Mouse (Mus musculus): ENCODE measurements around the gene Cd59a. TPM values are rescaled to one million over a fixed set of nuclear protein-coding genes. Genes with fewer than 3 reads are reported as not detected.
"Not testable (repeated sequence)": the region's sequence is repeated elsewhere in the genome, so short reads cannot be mapped to it uniquely, and the experiment has no call there.

Gene Cd59a
- 53.9 and 55.8 TPM in 2 replicates for polyA plus RNA-seq (2015; fragmentation: Nextera tagmentation; extraction: Ambion mirVana)

GRCm38 (mm10) chr2:104095741-104096213, at the start of gene Cd59a:
Cd59a (plus strand) TSS chr2:104095801.
- Histone ChIP-seq H3K9ac (peak within 1 kb of the TSS; percentile 60), H3K4me3 (peak within 1 kb of the TSS; percentile 63), H3K36me3 (no peaks in the 10 kb centered on the region), H3K9me3 (replicated peaks) (no peaks in the 10 kb centered on the region), H3K27ac (peak within 1 kb of the TSS; percentile 89), H3K4me2 (peak within 1 kb of the TSS; percentile 69), H3K27me3 (no peaks in the 10 kb centered on the region), H3K4me1 (replicated peaks) (peaks cover 15% of the 10 kb centered on the region)
- peak; percentile 93 for ATAC-seq (replicated peaks; ENCODE audit: insufficient number of reproducible peaks, insufficient read depth, low FRiP score, low read depth)
- WGBS = 2% methylated on average over 15 of the region's 15 CpGs

- no peak for ATAC-seq (replicated peaks; ENCODE audit: insufficient number of reproducible peaks, insufficient read depth, low FRiP score, low read depth)
- H3K4me3 ChIP-seq = no peak overlapping the region
- H3K27me3 ChIP-seq = no peaks in the 10 kb centered on the region
- H3K27ac ChIP-seq = no peak overlapping the region
- H3K36me3 ChIP-seq = peaks cover 58% of the 10 kb centered on the region
- 73% methylated on average over 1 of the region's 1 CpGs for WGBS
- H3K4me1 ChIP-seq (replicated peaks) = no peaks in the 10 kb centered on the region
- no peak overlapping the region for H3K9ac ChIP-seq
- H3K4me2 ChIP-seq = no peak overlapping the region
- H3K9me3 ChIP-seq (replicated peaks) = no peaks in the 10 kb centered on the region
Observed at GRCm38 (mm10) chr2:104058381-104058780, 37.2 kb upstream of the Cd59a start.

GRCm38 (mm10) chr2:104058954-104059353, 36.6 kb upstream of the Cd59a start:
- Histone ChIP-seq H3K9ac (no peak overlapping the region), H3K27ac (no peak overlapping the region), H3K9me3 (replicated peaks) (no peaks in the 10 kb centered on the region), H3K27me3 (no peaks in the 10 kb centered on the region), H3K4me1 (replicated peaks) (no peaks in the 10 kb centered on the region), H3K4me2 (no peak overlapping the region), H3K36me3 (peaks cover 52% of the 10 kb centered on the region), H3K4me3 (no peak overlapping the region)
- WGBS = 90% methylated on average over 4 of the region's 4 CpGs
- ATAC-seq (replicated peaks; ENCODE audit: insufficient number of reproducible peaks, insufficient read depth, low FRiP score, low read depth) = no peak

GRCm38 (mm10) chr2:104059786-104060185, 35.8 kb upstream of the Cd59a start:
- H3K27ac ChIP-seq = no peak overlapping the region
- H3K4me3 ChIP-seq = no peak overlapping the region
- no peaks in the 10 kb centered on the region for H3K9me3 ChIP-seq (replicated peaks)
- no peaks in the 10 kb centered on the region for H3K27me3 ChIP-seq
- 81% methylated on average over 10 of the region's 10 CpGs for WGBS
- H3K9ac ChIP-seq = no peak overlapping the region
- no peak overlapping the region for H3K4me2 ChIP-seq
- peaks cover 44% of the 10 kb centered on the region for H3K36me3 ChIP-seq
- no peaks in the 10 kb centered on the region for H3K4me1 ChIP-seq (replicated peaks)
- no peak for ATAC-seq (replicated peaks; ENCODE audit: insufficient number of reproducible peaks, insufficient read depth, low FRiP score, low read depth)

- Histone ChIP-seq H3K4me2 (no peak overlapping the region), H3K4me1 (replicated peaks) (no peaks in the 10 kb centered on the region), H3K27ac (no peak overlapping the region), H3K36me3 (peaks cover 36% of the 10 kb centered on the region), H3K27me3 (no peaks in the 10 kb centered on the region), H3K4me3 (no peak overlapping the region), H3K9me3 (replicated peaks) (no peaks in the 10 kb centered on the region), H3K9ac (no peak overlapping the region)
- no peak for ATAC-seq (replicated peaks; ENCODE audit: insufficient number of reproducible peaks, insufficient read depth, low FRiP score, low read depth)
- WGBS = 95% methylated on average over 6 of the region's 6 CpGs
Observed at GRCm38 (mm10) chr2:104060996-104061395, 34.6 kb upstream of the Cd59a start.

GRCm38 (mm10) chr2:104062665-104063064, 32.9 kb upstream of the Cd59a start:
- Histone ChIP-seq H3K4me2 (no peak overlapping the region), H3K4me1 (replicated peaks) (no peaks in the 10 kb centered on the region), H3K27ac (no peak overlapping the region), H3K9me3 (replicated peaks) (no peaks in the 10 kb centered on the region), H3K27me3 (no peaks in the 10 kb centered on the region), H3K9ac (no peak overlapping the region), H3K4me3 (no peak overlapping the region), H3K36me3 (peaks cover 36% of the 10 kb centered on the region)
- no peak for ATAC-seq (replicated peaks; ENCODE audit: insufficient number of reproducible peaks, insufficient read depth, low FRiP score, low read depth)

GRCm38 (mm10) chr2:104064152-104064551, 31.4 kb upstream of the Cd59a start:
- ATAC-seq (replicated peaks; ENCODE audit: insufficient number of reproducible peaks, insufficient read depth, low FRiP score, low read depth) = no peak
- H3K9me3 ChIP-seq (replicated peaks) = no peaks in the 10 kb centered on the region
- H3K9ac ChIP-seq = no peak overlapping the region
- no peak overlapping the region for H3K27ac ChIP-seq
- H3K4me2 ChIP-seq = no peak overlapping the region
- H3K4me1 ChIP-seq (replicated peaks) = 0 out of 2 replicates have a peak, but pooled peaks cover 5% of the 10 kb centered on the region
- H3K36me3 ChIP-seq = peaks cover 33% of the 10 kb centered on the region
- WGBS = 84% methylated on average over 2 of the region's 2 CpGs
- no peak overlapping the region for H3K4me3 ChIP-seq
- no peaks in the 10 kb centered on the region for H3K27me3 ChIP-seq

- not testable (repeated sequence) for H3K9ac ChIP-seq; ATAC-seq (replicated peaks; ENCODE audit: insufficient number of reproducible peaks, insufficient read depth, low FRiP score, low read depth); H3K27me3 ChIP-seq; H3K4me2 ChIP-seq; H3K4me3 ChIP-seq; H3K9me3 ChIP-seq (replicated peaks); H3K27ac ChIP-seq
- WGBS = 81% methylated on average over 6 of the region's 6 CpGs
- Histone ChIP-seq H3K4me1 (replicated peaks) (peaks cover 13% of the 10 kb centered on the region; the same call in 1 of the 2 replicates), H3K36me3 (peaks cover 23% of the 10 kb centered on the region)
Observed at GRCm38 (mm10) chr2:104065526-104065925, 30.1 kb upstream of the Cd59a start, which contains the start of gene Gm10912. Gm10912 (plus strand) TSS chr2:104065826.

GRCm38 (mm10) chr2:104068450-104068849, 27.2 kb upstream of the Cd59a start, which contains the start of gene Gm10799:
Gm10799 (minus strand) TSS chr2:104068550.
- not testable (repeated sequence) for H3K27me3 ChIP-seq; H3K36me3 ChIP-seq; H3K4me3 ChIP-seq; H3K9ac ChIP-seq; H3K9me3 ChIP-seq (replicated peaks); ATAC-seq (replicated peaks; ENCODE audit: insufficient number of reproducible peaks, insufficient read depth, low FRiP score, low read depth); H3K4me2 ChIP-seq; H3K27ac ChIP-seq
- WGBS = 61% methylated on average over 7 of the region's 7 CpGs
- peaks cover 13% of the 10 kb centered on the region; the same call in 1 of the 2 replicates for H3K4me1 ChIP-seq (replicated peaks)

GRCm38 (mm10) chr2:104069704-104070185, 25.9 kb upstream of the Cd59a start, which contains the start of gene Cd59b:
Cd59b (plus strand) TSS chr2:104069849.
- ATAC-seq (replicated peaks; ENCODE audit: insufficient number of reproducible peaks, insufficient read depth, low FRiP score, low read depth) = peak; percentile 84
- Histone ChIP-seq H3K4me2 (peak within 1 kb of the TSS; percentile 65), H3K27ac (peak within 1 kb of the TSS; percentile 47; the same call in 1 of the 2 replicates), H3K36me3 (no peaks in the 10 kb centered on the region), H3K4me1 (replicated peaks) (peaks cover 13% of the 10 kb centered on the region; the same call in 1 of the 2 replicates), H3K4me3 (peak within 1 kb of the TSS; percentile 49), H3K9ac (0 out of 2 replicates have a peak within 1 kb of the TSS, but pooled peaks have one; percentile 10), H3K27me3 (no peaks in the 10 kb centered on the region), H3K9me3 (replicated peaks) (no peaks in the 10 kb centered on the region)
- 10% methylated on average over 13 of the region's 13 CpGs for WGBS

- H3K4me3 ChIP-seq; ATAC-seq (replicated peaks; ENCODE audit: insufficient number of reproducible peaks, insufficient read depth, low FRiP score, low read depth); H3K9me3 ChIP-seq (replicated peaks); H3K36me3 ChIP-seq; H3K27me3 ChIP-seq; H3K4me2 ChIP-seq; H3K4me1 ChIP-seq (replicated peaks); H3K9ac ChIP-seq; H3K27ac ChIP-seq: not testable (repeated sequence)
- 62% methylated on average over 5 of the region's 5 CpGs for WGBS
Observed at GRCm38 (mm10) chr2:104078285-104078684, 17.3 kb upstream of the Cd59a start.
